Mouse (Mus musculus) G1E (cell line): ENCODE data around the gene Gabbr2. TPM values are rescaled to one million over a fixed set of nuclear protein-coding genes. Genes with fewer than 3 reads are reported as not detected.

Experiments
- ATAC-seq: 2 replicates; pipeline ENCODE4 v1.8.0; 2016; ENCODE audit warnings: mild to moderate bottlenecking; ENCODE audit not compliant: insufficient number of reproducible peaks, poor library complexity, low FRiP score, severe bottlenecking; ENCODE audit errors: extremely low read depth
- DNase-seq: peaks from one replicate; pipeline ENCODE4 v3.0.0; 2012; ENCODE audit warnings: low spot score
- H3K27me3 ChIP-seq: 2 replicates; pipeline ENCODE4 v1.6.1; 2012; ENCODE audit warnings: mild to moderate bottlenecking, low read length, inconsistent platforms; ENCODE audit not compliant: insufficient read depth
- H3K36me3 ChIP-seq: replicated peaks from 2 replicates; pipeline ENCODE3; 2012; ENCODE audit warnings: mild to moderate bottlenecking, inconsistent platforms
- H3K4me1 ChIP-seq: 2 replicates; pipeline ENCODE4 v1.6.1; 2012; ENCODE audit warnings: low read depth, low read length, inconsistent platforms, mixed read lengths; ENCODE audit not compliant: insufficient read depth
- H3K4me3 ChIP-seq: 2 replicates; pipeline ENCODE4 v1.5.1; 2012; ENCODE audit warnings: low read depth, mild to moderate bottlenecking, inconsistent platforms, low read length, moderate library complexity, mixed read lengths
- H3K9me3 ChIP-seq: replicated peaks from 2 replicates; pipeline ENCODE4 v1.6.1; 2012; ENCODE audit warnings: inconsistent platforms
- CTCF ChIP-seq: IDR thresholded peaks from 2 replicates; pipeline ENCODE4 v1.5.1; 2012; ENCODE audit warnings: low read depth, low read length, inconsistent platforms, mixed read lengths
- GATA1 ChIP-seq: IDR thresholded peaks from 2 replicates; pipeline ENCODE4 v1.6.1; 2012; ENCODE audit warnings: borderline replicate concordance, low read length, inconsistent platforms, mixed read lengths
- GATA2 ChIP-seq: IDR thresholded peaks from 2 replicates; pipeline ENCODE4 v1.6.1; 2012; ENCODE audit warnings: low read depth, low read length, inconsistent platforms, borderline replicate concordance
- POLR2AphosphoS5 ChIP-seq: IDR thresholded peaks from 2 replicates; pipeline ENCODE4 v1.6.1; 2012; ENCODE audit warnings: low read depth, low read length, inconsistent platforms; ENCODE audit not compliant: insufficient replicate concordance
- TAL1 ChIP-seq: conservative IDR thresholded peaks from 2 replicates; pipeline ENCODE4 v1.6.1; 2012; ENCODE audit warnings: low read depth, low read length, inconsistent platforms, mixed read lengths
- polyA plus RNA-seq: library from polyadenylated mRNA; stranded (reverse); fragments of >175 nt; gene quantifications from 2 replicates; pipeline ENCODE4 v1.2.3, GENCODE M21; 2012
- total RNA-seq, 2 experiments: library from RNA; stranded (forward) in 1 of 2; stranded (reverse) in 1 of 2; fragments of 200-1000 nt in 1 of 2; fragments of >200 nt in 1 of 2; fragmentation: Nextera tagmentation in 1 of 2; gene quantifications; 2 replicates each; pipeline ENCODE4 v1.2.3; 2014 to 2017

Gene Gabbr2
- total and polyA plus RNA-seq, 3 experiments, result 0.05 TPM; not detected in 2

DNA sequence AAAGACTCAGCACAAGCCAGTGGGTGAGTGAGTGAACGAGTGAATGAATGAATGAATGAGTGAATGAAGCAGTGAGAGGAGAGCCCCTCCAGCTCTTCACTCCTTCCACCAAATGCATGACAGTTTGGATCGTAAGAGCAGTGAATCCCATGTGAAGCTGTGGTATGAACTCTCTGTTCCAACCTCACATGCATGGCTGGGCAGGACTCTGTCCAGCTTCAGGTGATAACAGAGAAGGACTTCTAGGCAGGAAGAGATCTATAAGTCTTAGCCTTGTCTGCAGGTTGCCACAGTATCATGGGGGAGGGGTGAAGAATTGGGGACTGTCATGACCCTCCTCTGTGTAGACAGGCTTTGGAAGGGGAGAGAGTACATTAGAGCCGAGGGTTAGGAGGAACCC, 122.8 kb downstream of the Gabbr2 start:
- peaks cover 79% of the 10 kb centered on the region for H3K9me3 ChIP-seq
- H3K27me3 ChIP-seq, result no peaks in the 10 kb centered on the region
- no peaks in the 10 kb centered on the region for H3K4me1 ChIP-seq
- no peaks in the 10 kb centered on the region for H3K36me3 ChIP-seq
- ATAC-seq, result no peak
- no peak for DNase-seq
- H3K4me3 ChIP-seq, result no peak overlapping the region
- no peak for TF ChIP-seq GATA1
- no peak for TF ChIP-seq POLR2AphosphoS5
- TF ChIP-seq CTCF, result no peak
- TF ChIP-seq GATA2, result no peak
- no peak for TF ChIP-seq TAL1

DNA sequence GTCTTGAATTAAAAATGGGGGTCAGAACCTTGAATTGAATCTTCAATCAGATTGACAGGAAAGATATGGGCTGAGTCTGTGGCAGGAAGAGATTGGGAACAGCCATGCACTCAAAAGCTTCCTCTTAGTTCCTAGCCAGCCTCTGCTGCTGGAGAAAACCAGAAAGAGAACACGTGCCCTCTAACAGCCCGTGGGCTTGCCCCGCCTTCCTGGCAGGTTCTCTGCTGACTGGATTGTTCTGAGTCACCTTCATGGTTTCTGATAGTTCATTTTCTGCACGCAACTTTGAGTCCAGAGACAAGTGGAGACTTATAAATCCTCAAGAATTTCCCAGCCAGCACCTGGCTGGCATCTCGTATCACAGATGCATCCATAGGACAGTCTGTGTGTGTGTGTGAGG, 123.5 kb downstream of the Gabbr2 start:
- H3K9me3 ChIP-seq, result peaks cover 75% of the 10 kb centered on the region
- H3K4me1 ChIP-seq, result no peaks in the 10 kb centered on the region
- TF ChIP-seq GATA2 (no peak), POLR2AphosphoS5 (no peak), CTCF (no peak), GATA1 (no peak), TAL1 (no peak)
- H3K36me3 ChIP-seq, result no peaks in the 10 kb centered on the region
- DNase-seq, result no peak
- no peak for ATAC-seq
- no peak overlapping the region for H3K4me3 ChIP-seq
- no peaks in the 10 kb centered on the region for H3K27me3 ChIP-seq

DNA sequence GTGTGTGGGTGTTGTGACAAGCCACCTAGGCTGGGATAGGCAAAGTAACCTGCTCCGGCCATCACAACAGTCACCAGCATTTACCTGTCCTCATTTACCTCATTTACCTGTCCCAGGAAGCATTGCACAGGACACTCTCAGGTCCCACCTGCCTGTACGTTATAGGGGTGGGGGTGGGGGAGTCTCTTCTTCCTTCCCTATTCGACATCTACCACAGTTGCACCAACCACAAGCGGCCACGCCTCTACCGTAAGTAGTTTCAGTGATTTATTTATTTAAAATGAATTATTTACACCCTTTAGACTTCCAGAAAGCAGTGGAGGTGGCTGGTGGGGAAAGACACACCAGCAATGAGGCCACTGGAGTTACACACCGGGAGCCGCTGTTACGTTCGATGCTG, 123.9 kb downstream of the Gabbr2 start:
- Histone ChIP-seq H3K4me3 (no peak overlapping the region), H3K9me3 (peaks cover 74% of the 10 kb centered on the region), H3K4me1 (no peaks in the 10 kb centered on the region), H3K27me3 (no peaks in the 10 kb centered on the region), H3K36me3 (no peaks in the 10 kb centered on the region)
- DNase-seq (no peak), ATAC-seq (no peak)
- TF ChIP-seq TAL1 (no peak), GATA1 (no peak), POLR2AphosphoS5 (no peak), GATA2 (no peak), CTCF (no peak)

DNA sequence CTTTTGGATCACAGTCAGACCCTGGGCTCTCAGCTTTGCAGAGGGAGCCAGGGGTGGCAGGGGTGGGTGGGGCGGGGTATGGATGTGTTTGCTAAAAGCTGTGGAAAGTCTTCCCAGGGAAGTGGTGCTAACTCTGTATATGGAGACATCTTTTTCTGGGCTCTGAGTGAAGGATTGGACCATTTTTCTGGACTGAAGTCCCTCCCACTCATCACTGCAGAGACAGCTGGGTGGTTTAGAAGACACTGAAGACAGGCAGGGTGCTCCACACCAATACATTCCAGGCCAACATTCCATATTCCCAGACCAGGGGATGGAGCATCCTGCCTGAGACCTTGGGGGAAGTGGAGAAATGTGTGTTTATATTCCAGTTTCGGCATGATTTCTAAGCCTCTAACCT, 125.6 kb downstream of the Gabbr2 start:
- DNase-seq, result no peak
- Histone ChIP-seq H3K4me1 (no peaks in the 10 kb centered on the region), H3K36me3 (no peaks in the 10 kb centered on the region), H3K9me3 (peaks cover 63% of the 10 kb centered on the region), H3K4me3 (no peak overlapping the region), H3K27me3 (no peaks in the 10 kb centered on the region)
- TF ChIP-seq CTCF (no peak), POLR2AphosphoS5 (no peak), GATA2 (no peak), TAL1 (no peak), GATA1 (no peak)
- no peak for ATAC-seq

DNA sequence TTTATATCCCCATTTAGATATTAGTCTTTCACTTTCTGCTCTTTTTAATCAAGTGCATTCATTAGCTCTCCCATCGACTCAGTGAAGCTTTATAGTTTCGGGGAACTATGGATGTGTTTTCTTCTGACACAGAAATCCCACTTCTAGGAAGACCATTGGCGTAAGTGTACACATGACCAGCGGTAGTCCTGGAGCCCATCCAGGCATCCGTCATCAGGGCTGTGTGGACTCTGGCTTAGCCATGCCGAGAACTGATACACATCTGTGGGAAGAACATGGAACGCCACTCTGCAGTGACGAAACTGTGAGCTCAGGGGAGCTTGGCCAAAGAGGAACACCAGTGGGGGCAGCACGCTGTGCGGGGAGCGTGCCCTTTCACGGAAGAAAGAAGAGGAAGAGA, 128.0 kb downstream of the Gabbr2 start:
- DNase-seq (no peak), ATAC-seq (no peak)
- no peaks in the 10 kb centered on the region for H3K36me3 ChIP-seq
- H3K4me1 ChIP-seq, result no peaks in the 10 kb centered on the region
- H3K9me3 ChIP-seq, result peaks cover 62% of the 10 kb centered on the region
- no peak overlapping the region for H3K4me3 ChIP-seq
- TF ChIP-seq POLR2AphosphoS5 (no peak), GATA1 (no peak), TAL1 (no peak)
- H3K27me3 ChIP-seq, result no peaks in the 10 kb centered on the region

DNA sequence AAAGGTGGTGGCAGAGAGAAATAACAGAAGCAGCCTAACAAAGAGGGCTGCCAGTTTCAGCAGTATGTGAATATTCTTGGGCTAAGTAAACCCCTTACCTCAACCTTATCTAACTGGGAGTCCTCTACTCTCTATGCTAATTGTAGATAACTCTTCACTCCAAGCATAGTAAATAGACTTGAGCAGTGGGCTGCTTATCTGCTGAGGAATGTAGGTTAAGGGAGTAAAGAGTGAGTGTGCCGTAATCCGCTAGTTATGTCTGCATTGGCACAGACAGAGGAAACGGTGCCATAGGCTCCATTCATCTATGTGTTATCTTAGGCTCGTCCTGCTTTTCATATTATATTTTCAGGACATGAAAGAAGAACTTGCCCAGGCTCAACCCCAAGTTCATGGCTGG, 129.0 kb downstream of the Gabbr2 start:
- Histone ChIP-seq H3K4me3 (no peak overlapping the region), H3K36me3 (no peaks in the 10 kb centered on the region), H3K27me3 (no peaks in the 10 kb centered on the region), H3K9me3 (peaks cover 56% of the 10 kb centered on the region), H3K4me1 (no peaks in the 10 kb centered on the region)
- DNase-seq (no peak), ATAC-seq (no peak)
- TF ChIP-seq POLR2AphosphoS5, result no peak
- no peak for TF ChIP-seq GATA2
- no peak for TF ChIP-seq GATA1
- TF ChIP-seq TAL1, result no peak
- no peak for TF ChIP-seq CTCF

DNA sequence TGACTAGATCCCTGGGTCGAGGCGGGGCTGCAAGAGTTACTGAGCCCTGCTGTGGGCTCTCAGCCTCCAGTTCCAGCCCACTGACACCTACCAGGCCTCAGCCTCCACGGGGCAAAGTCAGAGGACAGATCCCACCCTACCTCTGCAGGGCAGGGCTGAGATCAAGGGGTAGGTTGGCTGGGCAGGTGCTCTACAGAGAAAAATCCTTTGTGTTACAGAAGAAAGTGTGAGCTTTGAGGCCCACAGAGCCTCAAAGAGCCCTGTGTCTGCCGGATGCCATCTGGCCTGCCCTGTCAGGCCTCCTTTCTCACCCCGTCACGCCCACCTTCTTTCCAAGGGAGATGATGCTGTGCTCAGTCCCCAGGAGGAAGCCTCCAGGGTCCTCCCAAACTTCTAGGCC, 131.1 kb downstream of the Gabbr2 start:
- H3K36me3 ChIP-seq, result no peaks in the 10 kb centered on the region
- ATAC-seq, result no peak
- no peaks in the 10 kb centered on the region for H3K4me1 ChIP-seq

More for the DNA sequence above, 131.1 kb downstream of the Gabbr2 start:
- H3K27me3 ChIP-seq, result no peaks in the 10 kb centered on the region
- peaks cover 59% of the 10 kb centered on the region for H3K9me3 ChIP-seq
- no peak overlapping the region for H3K4me3 ChIP-seq
- no peak for DNase-seq
- no peak for TF ChIP-seq GATA1
- TF ChIP-seq CTCF, result no peak
- TF ChIP-seq TAL1, result no peak
- no peak for TF ChIP-seq GATA2
- no peak for TF ChIP-seq POLR2AphosphoS5
